Mouse (Mus musculus) lung, adult 2 months (tissue): ENCODE data around the gene Klhl25.
"Not testable (repeated sequence)": the region's sequence is repeated elsewhere in the genome, so short reads cannot be mapped to it uniquely, and the experiment has no call there.

ENCODE experiments used
- CTCF ChIP-seq: fragments of 200-500 bp; IDR thresholded peaks from 2 replicates; pipeline ENCODE4 v1.5.1; 2011; ENCODE audit warnings: mild to moderate bottlenecking, low read length, control low read depth; ENCODE audit not compliant: insufficient read depth
- POLR2A ChIP-seq: fragments of 200-500 bp; IDR thresholded peaks from 2 replicates; pipeline ENCODE4 v1.6.1; 2011; ENCODE audit warnings: low read depth, mild to moderate bottlenecking, control low read depth, low read length, borderline replicate concordance; ENCODE audit errors: extremely low read depth

GRCm38 (mm10) chr7:75863248-75863911 is 15.3 kb downstream of the Klhl25 start:
- not testable (repeated sequence) for TF ChIP-seq CTCF, POLR2A
